Mouse (Mus musculus): ENCODE data around the gene Rhot1.

The Rhot1 gene

GRCm38 (mm10) chr11:80291004-80291403, 82.2 kb downstream of the Rhot1 start:
- no peak for DNase-seq

DNA sequence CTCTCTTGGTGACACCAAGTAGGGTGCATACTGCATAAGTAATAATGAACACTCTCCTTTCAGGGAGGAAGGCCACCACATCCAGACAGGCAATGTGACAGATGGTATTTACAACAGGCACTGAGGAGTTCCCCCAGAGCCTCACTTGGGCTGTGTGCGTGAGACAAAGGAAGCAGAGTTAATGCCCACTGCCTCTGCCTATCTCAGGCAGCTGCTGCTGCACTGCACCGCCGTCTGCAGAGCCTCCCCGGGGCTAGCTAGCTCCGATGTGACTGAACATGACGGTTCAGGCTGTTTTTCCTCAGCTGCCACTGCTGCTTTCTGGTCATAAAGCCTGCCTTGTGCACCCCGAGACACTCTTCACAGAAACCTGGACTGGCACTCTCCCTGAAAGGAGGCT, 83.6 kb downstream of the Rhot1 start:
- peak; percentile 51 for DNase-seq

DNA sequence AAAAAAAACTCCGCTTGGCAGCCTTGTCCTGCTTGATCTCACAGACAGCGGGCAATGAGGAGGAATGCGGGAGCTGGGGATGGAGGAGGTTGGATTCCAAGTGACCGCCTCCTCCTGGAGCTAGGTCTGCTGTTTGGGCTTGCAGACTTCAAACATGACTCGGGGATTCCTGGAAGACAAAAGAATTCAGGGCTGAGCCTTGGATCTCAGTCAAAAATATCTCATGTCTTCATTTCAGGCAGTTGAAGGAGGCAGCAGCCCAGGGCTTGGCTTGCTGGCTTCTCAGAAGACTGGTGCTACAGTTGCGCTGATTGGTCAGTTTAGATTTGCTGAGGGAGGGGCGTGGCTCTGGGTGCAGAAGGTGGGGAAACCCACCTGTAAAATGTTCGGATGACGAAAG, 86.2 kb downstream of the Rhot1 start:
- DNase-seq: no peak

DNA sequence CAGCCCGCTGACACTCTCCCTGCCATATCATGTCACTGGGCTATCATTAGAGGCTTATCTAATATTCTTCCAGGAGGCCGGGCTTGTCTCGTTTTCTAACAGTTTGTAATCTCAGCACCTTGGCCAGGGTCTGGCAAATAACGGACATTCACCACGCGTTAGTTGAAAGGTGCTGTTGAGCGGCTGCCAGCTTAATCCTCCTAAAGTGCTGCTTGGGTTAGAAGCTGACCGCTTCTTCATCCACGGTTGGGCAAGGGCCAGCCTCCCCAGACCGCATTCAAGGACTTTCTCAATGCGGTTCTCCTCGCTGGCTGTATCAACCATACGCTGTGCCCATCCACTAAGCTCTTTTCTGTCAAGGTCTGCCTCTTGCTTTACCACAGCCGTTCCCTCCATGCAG, 87.0 kb downstream of the Rhot1 start:
- no peak for DNase-seq

GRCm38 (mm10) chr11:80299513-80300235, 90.9 kb downstream of the Rhot1 start:
- DNase-seq: no peak

- DNase-seq: peak; percentile 71
Observed at GRCm38 (mm10) chr11:80300551-80301315, 91.9 kb downstream of the Rhot1 start, which contains the start of gene Rhbdl3. Gene Rhbdl3, plus strand, starts transcription at chr11:80300912.

DNA sequence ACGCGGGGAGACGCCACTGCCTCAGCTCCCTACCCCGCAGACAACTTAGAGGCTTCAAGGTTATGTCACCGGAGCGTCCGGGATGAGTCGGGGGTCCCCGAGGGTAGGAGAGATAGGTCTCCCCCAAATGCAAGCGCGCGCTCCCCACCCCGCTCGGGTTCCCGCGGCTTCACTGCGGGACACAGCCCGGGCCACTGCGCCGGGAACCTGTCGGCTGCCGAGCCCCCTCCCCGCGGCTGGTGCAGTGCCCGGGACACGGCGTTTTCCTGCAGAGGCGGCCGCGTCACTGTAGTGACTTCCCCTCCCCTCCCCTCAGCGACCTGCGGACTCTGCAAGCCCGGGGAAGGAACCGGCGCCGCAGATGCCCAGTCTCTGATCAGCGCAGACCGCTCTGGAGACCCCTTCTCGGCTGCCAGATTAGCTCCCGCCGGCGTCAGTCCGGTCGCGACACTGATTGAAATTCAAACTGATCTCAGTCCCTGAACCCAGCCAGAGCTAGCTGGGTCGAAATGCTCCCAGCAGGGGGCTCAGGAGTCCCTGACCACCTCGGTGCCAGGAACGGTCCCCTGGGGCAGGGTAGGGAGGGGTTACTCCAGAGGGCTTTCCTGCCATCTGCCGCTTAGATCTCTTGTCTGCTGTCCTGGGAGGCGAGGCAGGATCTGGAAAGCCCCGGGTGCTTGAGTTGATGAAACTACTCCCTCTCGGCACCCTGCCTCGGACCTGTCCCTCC, 92.7 kb downstream of the Rhot1 start:
- DNase-seq: peak; percentile 88

GRCm38 (mm10) chr11:80302046-80302390, 93.2 kb downstream of the Rhot1 start:
- no peak for DNase-seq

DNA sequence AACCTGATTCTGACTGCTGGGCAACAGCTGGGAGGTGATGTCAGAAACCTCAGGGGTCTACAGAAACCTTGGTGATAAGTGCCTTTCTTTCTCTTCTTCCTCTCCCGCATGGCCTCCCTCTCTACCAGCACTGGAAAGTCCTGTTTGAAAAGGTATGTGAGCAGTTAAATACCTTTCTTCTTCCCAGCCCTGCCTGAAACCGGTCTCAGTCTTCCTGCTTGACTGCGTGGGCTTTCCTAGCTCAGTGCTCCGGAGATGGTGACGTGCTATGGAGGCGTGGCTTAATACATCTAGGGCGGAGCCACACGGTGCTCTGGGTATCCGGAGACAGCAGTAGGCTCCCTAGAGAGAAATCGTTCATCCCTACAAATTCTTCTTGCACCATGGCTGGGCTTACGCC, 93.7 kb downstream of the Rhot1 start:
- peak; percentile 87 for DNase-seq

DNA sequence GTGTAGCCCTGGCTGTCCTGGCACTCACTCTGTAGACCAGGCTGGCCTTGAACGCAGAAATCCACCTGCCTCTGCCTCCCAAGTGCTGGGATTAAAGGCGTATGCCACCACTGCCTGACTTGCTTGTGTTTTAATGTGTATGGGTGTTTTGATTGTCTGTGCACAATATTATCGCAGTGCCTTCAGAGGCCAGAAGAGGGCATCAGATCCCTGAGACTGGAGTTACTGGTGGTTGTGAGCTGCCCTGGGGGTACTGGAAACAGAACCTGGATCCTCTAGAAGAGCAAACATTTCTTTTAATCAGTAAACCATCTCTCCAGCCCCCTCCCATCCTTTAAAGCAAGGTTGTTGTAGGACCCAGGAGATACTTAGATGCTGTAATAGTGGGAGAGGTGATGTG, 94.9 kb downstream of the Rhot1 start:
- no peak for DNase-seq

- DNase-seq: no peak
Observed at GRCm38 (mm10) chr11:80304846-80305245, 96.0 kb downstream of the Rhot1 start.

DNA sequence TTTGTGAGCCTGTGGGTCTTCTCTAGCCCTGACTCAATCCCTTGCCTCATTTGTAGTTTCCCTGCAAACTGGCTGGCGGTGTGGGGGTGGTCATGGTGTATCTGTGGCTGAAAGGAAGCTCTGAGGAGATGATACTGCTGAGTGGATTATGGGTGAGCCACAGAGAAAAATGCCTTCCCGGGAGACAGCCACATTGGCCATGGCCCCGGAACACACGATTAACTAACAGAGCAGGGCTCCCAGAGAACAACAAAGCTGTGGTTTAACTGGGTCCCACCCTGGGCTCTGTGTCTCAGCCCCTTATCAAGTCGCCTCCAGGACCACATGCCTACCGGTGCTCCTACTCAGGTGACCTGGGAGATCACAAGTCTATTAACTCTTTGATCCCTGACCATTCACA, 99.7 kb downstream of the Rhot1 start:
- DNase-seq: no peak

- no peak for DNase-seq
Observed at GRCm38 (mm10) chr11:80311271-80311670, 102.5 kb downstream of the Rhot1 start.

GRCm38 (mm10) chr11:80312049-80312448, 103.2 kb downstream of the Rhot1 start:
- peak; percentile 62 for DNase-seq

DNA sequence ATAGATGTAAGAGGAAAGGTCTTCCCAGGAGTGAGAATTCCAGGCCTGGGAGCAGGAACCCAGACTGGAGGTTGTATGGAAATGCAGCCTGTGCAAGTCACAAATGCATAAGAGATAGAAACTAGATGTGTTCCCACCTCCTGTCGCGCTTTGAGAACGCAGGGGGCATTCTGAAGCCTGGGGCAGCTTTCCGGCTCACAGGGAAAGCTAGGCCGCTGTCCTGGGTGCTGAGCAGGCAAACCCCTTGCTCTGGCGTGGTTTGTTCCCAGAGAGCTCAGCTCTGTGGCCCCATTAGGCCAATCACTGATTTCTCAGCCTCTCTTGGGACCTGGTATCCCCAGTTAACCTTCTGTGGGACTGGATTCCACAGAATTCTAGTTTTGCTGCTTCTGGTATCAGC, 103.7 kb downstream of the Rhot1 start:
- DNase-seq: peak; percentile 71

DNA sequence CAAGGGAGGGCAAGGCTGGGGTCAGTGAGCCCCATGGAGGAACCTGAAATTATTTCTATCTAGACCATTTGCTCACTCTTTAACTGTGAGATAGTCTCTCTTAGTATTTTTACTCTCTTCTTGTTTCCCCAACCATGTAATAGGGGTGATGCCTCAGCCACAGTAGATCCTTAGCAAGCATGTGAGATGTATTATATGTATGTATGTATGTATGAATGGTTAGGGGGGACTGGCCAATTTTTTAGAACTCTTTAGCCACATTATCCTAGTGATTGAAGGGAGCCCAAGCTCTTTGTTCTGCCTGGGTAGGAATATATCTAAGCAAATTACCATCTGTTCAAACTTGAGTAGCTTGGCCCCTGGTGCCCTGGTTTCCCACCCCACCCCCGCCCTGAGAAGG, 104.6 kb downstream of the Rhot1 start:
- DNase-seq: no peak

DNA sequence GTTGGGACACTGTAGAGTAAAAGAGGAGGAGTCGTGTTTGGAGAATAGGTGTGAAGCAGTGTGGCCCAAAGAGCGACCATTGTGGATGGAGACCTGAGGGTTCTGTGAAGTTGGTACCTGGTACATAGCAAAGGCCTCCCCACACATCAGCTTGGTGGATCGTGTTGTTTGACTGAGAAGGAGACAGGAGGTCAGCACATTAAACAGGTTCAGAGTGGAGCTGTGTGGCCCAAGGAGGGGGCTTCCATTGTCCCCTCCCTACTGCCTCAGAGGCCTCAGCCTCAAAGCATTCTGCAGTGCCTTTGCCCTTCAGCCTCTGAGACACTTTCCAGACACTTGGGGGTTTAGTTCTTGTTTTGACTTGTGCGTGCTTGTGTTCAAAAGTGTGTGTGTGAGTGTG, 105.1 kb downstream of the Rhot1 start:
- no peak for DNase-seq

GRCm38 (mm10) chr11:80315743-80316639, 107.2 kb downstream of the Rhot1 start:
- peak; percentile 56 for DNase-seq

All from embryo, embryonic 11 days (tissue).